Mouse (Mus musculus): Measurements from ENCODE around the gene Lrrc8c. TPM values are rescaled to one million over a fixed set of nuclear protein-coding genes. Genes with fewer than 3 reads are reported as not detected.

Lrrc8c gene
- polyA plus RNA-seq, 1 experiment from 2014 or later: 7.5 TPM

DNA sequence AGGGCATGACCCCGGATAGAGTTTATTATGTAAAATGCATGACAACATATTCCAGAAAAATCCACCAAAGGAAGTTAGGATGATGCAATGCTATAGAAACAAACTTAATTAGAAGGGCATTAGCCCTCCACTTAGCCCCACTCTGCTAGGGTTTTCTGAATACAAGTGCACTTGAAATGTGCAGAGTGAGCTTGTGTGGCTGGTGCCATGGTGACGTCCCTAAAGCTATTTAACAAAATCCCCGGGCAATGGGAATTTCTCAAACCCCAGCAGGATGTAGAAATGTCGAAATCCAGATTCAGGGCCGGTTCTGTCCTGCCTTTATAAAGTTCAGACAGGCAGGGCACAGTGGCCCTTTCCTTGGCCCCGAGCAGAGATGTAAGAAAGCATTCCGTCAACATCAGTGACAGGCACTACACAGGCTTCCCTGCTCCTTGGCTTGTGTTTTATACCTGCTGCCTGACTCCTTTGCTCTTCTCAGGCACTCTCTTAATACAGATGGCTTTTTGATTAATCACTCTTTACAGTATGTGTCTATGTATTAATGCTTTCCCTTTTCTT lies 47.7 kb downstream of the Lrrc8c start:
- ChIA-PET CTCF (no interaction called here), POLR2A (no interaction called here)
- in situ Hi-C loops (cut with MboI; ENCODE audit: low pct_unique_long_range_greater_than_20kb): no loop called here
- peak; percentile 36 for ATAC-seq
- no peaks in the 10 kb centered on the region for H3K27me3 ChIP-seq
- no peak for TF ChIP-seq CTCF (IDR thresholded peaks at IDR 0.05)
- DNase-seq (ENCODE audit: low read depth, low spot score): no peak

DNA sequence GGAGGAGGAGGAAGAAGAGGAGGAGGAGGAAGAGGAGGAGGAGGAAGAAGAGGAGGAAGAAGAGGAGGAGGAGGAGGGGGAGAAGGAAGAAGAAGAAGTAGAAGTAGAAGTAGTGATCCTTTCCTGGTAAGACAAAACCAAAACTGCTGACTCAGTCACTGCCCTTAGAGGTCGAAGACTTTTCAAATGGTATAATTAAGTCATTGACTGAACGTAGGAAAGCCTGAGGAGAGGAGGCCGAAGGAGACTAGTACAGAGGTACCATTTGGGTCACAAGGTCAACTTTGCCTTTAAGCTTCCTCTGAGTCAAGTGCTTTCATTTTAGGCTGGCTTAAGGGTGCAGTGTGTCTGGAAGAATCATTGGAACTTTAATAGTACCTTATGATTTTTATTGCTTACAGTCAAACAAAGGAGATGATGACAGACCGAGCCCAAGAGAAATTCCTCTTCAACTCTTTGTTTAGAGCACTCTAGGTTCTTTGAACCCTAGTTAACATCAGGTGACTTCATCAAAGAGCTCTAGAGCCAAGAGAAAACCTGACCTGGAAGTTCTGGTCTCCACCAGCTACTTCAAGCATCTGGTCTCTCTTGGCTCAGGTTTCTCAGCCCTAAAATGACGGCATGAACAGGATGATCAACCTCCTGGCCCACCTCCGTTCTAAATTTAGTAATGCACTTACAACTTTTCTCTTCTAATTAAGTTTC lies 49.0 kb downstream of the Lrrc8c start:
- in situ Hi-C loops (cut with MboI; ENCODE audit: low pct_unique_long_range_greater_than_20kb): no loop called here
- no peaks in the 10 kb centered on the region for H3K27me3 ChIP-seq
- DNase-seq (ENCODE audit: low read depth, low spot score): no peak
- no peak for ATAC-seq
- CTCF ChIA-PET: no interaction called here
- TF ChIP-seq CTCF (IDR thresholded peaks at IDR 0.05): no peak
- POLR2A ChIA-PET: no interaction called here

DNA sequence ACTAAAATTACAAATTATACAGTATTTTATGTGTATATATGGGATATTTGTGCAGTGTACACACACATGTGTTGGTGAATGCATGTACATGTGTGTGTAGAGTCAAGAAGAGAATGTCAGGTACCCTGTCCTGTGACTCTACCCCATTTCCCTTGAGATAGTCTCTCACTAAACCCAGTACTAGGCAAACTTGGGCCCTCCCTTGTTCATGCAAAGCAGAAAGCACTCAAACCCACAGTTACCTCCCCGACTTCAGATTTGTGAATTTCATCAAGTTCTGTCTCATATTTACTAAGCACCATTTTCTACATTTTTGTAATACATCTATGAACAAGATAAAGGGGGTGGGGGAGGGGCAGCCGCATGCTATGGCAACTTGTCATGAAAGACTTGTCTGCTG lies 50.0 kb downstream of the Lrrc8c start:
- in situ Hi-C loops (cut with MboI; ENCODE audit: low pct_unique_long_range_greater_than_20kb): no loop called here
- H3K27me3 ChIP-seq: no peaks in the 10 kb centered on the region
- ChIA-PET POLR2A (no interaction called here), CTCF (no interaction called here)
- DNase-seq (ENCODE audit: low read depth, low spot score): no peak
- ATAC-seq: no peak
- TF ChIP-seq CTCF (IDR thresholded peaks at IDR 0.05): no peak

DNA sequence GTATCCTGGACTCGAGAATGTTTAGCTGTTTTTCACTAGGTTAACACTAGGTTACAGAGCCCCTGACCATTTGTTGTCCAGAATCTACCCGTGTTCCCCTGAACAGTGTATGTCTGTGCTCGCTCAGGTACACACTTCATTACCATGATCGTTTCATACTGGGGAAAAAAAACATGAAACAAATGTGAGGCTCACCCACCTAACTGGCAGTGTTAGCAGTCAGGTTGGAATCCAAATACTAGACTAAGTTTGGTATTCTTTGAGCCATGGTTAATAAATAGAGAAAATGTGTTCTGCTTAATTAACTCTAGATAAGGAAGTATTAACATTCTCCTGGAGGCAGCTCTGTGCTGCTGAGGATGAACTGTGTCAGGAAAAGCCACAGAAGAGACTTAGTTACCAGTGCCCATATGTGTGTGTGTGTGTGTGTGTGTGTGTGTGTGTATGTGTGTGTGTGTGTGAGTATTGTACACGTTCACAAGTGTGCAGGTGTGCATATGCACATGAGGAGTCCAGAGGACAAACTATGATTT lies 53.0 kb downstream of the Lrrc8c start:
- ChIA-PET CTCF (interaction anchor here (0.7 to 1.3 kb wide), 4 partner anchors 13 to 51 kb away, joined by 3 read pairs; no protein-coding TSS in a partner anchor), POLR2A (no interaction called here)
- H3K27me3 ChIP-seq: no peaks in the 10 kb centered on the region
- in situ Hi-C loops (cut with MboI; ENCODE audit: low pct_unique_long_range_greater_than_20kb): loop anchor here (5.0 to 10.0 kb wide), 2 partner anchors 50 to 83 kb away; no protein-coding TSS in a partner anchor
- no peak for TF ChIP-seq CTCF (IDR thresholded peaks at IDR 0.05)
- DNase-seq (ENCODE audit: low read depth, low spot score) (no peak), ATAC-seq (peak; percentile 84)

DNA sequence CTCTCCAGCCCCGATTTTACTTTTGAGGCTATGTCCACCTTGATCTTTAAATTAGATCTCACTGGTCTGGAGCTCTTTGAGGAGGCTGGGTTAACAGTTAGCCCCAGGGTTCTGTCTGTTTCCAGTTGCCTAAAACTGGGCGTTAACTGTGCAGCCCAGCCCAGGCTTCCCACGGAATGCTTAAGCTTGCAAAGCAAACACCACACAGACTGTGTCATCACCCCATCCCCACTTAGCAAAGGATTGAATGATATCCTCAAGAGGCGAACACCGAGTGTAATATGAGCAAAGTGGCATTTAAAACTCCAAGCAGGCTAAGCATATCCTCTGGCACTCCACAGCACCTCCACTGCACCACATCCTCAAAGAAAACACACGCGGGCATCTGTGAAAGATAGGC lies 53.7 kb downstream of the Lrrc8c start:
- CTCF ChIA-PET: interaction anchor here (0.7 kb wide), 1 partner anchor 52 kb away, joined by 3 read pairs; no protein-coding TSS in a partner anchor
- ATAC-seq (no peak), DNase-seq (ENCODE audit: low read depth, low spot score) (no peak)
- H3K27me3 ChIP-seq: no peaks in the 10 kb centered on the region
- in situ Hi-C loops (cut with MboI; ENCODE audit: low pct_unique_long_range_greater_than_20kb): loop anchor here (5.0 to 10.0 kb wide), 2 partner anchors 51 to 82 kb away; no protein-coding TSS in a partner anchor
- no peak for TF ChIP-seq CTCF (IDR thresholded peaks at IDR 0.05)
- POLR2A ChIA-PET: no interaction called here

DNA sequence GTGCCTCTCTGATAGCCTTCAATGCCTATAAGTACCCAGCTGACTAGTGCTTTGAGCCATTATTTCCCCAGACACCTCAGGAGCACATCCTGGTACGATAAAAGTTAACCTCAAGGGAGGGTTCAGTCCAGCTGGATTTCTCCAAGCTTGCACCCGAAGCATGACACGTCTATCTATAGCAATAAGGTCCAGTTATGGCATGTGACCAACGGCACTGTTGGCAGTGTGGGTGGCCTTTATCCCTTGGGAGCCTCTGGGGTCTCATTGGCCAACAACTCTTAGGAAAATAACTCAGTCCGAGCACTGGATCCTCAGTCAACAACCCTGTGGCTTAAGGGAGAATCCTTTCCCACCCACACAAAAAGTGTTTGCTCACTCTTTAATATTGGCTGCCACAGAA lies 55.6 kb downstream of the Lrrc8c start:
- ATAC-seq (no peak), DNase-seq (ENCODE audit: low read depth, low spot score) (no peak)
- CTCF ChIA-PET: interaction anchor here (0.9 to 1.9 kb wide), 4 partner anchors 9 to 80 kb away, joined by 3 to 5 read pairs (median 4); no protein-coding TSS in a partner anchor
- no peaks in the 10 kb centered on the region for H3K27me3 ChIP-seq
- POLR2A ChIA-PET: no interaction called here
- in situ Hi-C loops (cut with MboI; ENCODE audit: low pct_unique_long_range_greater_than_20kb): loop anchor here (5.0 to 10.0 kb wide), 2 partner anchors 53 to 80 kb away; no protein-coding TSS in a partner anchor
- TF ChIP-seq CTCF (IDR thresholded peaks at IDR 0.05): no peak

DNA sequence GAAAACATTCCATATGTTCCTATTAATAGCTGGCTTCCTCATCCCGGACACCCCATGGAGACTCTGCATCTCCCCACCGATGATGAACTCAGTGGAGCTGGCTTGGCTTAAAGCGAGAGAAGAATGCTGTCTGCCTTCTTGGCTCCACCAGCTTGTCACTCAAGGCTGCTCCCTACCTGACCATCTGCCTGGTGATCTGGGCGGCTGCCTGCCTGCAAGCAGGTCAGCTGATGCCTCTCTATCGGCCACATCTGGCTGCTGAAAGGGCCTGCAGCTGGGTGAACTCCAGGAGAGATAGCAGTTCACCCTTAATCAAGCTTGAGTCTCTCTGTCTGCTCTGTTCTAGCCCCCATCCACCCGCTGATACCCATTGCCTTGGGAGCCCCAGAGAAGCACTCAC lies 56.7 kb downstream of the Lrrc8c start:
- ATAC-seq (peak; percentile 55), DNase-seq (ENCODE audit: low read depth, low spot score) (no peak)
- no peaks in the 10 kb centered on the region for H3K27me3 ChIP-seq
- CTCF ChIA-PET: interaction anchor here (1.1 to 1.9 kb wide), 4 partner anchors 8 to 79 kb away, joined by 3 to 5 read pairs (median 4); no protein-coding TSS in a partner anchor
- POLR2A ChIA-PET: interaction anchor here (0.5 kb wide), 1 partner anchor 226 kb away, joined by 4 read pairs; no protein-coding TSS in a partner anchor
- no peak for TF ChIP-seq CTCF (IDR thresholded peaks at IDR 0.05)
- in situ Hi-C loops (cut with MboI; ENCODE audit: low pct_unique_long_range_greater_than_20kb): loop anchor here (10.0 kb wide), 1 partner anchor 79 kb away; no protein-coding TSS in a partner anchor

DNA sequence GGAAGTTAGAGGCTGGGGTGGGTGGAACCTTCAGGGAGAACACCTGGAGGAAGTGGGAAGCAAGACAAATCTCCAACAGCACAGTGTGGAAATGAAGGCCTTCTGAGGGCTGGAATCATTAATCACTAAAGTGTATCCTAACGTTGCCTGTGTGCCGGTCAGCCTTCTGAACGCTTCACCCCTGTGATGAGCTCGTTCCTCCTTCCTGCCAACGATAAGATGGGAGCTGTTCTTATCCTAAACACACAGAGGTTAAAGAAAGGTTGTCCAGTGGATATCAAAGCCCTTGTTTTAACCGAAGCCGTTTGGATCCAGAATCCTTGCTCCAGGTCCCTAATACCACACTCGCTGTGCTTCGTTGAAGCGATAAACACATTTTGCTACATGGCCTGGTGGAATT lies 61.7 kb downstream of the Lrrc8c start:
- no peaks in the 10 kb centered on the region for H3K27me3 ChIP-seq

DNA sequence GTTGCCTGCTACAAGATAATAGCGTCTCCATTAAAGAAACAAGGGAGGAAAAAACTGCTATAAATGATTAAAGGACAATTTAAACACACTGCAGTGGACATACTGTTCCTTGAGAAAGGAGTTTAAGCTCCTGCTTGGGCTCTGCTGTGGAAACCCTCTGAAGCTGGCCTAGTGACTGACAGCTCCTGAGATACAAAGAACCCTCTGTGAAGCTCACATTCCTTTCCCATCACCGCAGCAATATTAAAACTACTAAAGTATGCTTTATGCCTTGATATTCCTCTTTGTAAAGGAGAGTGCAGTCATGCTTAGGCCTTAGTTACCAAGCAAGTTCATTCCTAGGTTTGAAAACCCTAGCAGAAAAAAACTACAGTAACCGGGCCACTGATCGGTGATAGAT lies 66.7 kb downstream of the Lrrc8c start:
- in situ Hi-C loops (cut with MboI; ENCODE audit: low pct_unique_long_range_greater_than_20kb): no loop called here
- no peak for TF ChIP-seq CTCF (IDR thresholded peaks at IDR 0.05)
- ChIA-PET CTCF (interaction anchor here (1.3 to 1.5 kb wide), 2 partner anchors 11 to 14 kb away, joined by 3 read pairs; no protein-coding TSS in a partner anchor), POLR2A (interaction anchor here (0.7 kb wide), 1 partner anchor 45 kb away, joined by 6 read pairs; no protein-coding TSS in a partner anchor)
- peak; percentile 33 for ATAC-seq
- DNase-seq (ENCODE audit: low read depth, low spot score): no peak
- H3K27me3 ChIP-seq: no peaks in the 10 kb centered on the region

More for the DNA sequence above, 61.7 kb downstream of the Lrrc8c start:
- ChIA-PET CTCF (interaction anchor here (1.2 to 1.7 kb wide), 3 partner anchors 10 to 38 kb away, joined by 4 to 5 read pairs (median 5); no protein-coding TSS in a partner anchor), POLR2A (no interaction called here)
- ATAC-seq: no peak
- DNase-seq (ENCODE audit: low read depth, low spot score): no peak
- no peak for TF ChIP-seq CTCF (IDR thresholded peaks at IDR 0.05)
- in situ Hi-C loops (cut with MboI; ENCODE audit: low pct_unique_long_range_greater_than_20kb): no loop called here

DNA sequence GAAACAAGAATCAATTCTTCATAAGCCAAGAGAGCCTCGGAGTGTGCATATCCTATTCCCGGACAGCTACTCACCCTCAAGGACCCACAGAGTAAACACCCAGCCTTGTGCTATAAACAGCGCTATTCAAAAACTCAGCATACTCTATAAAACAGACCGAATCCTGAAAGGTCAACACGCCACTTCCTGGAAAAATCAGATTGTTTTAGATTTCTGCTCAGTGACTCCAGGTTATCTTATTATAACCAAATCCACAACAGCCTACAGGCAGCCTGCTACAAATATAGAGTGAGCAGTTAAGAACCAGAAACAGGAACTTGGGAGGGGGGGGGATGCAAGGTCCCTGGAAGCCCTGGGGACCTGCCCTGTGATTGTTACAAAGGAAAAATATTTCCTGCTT lies 67.5 kb downstream of the Lrrc8c start:
- ATAC-seq (no peak), DNase-seq (ENCODE audit: low read depth, low spot score) (no peak)
- no peak for TF ChIP-seq CTCF (IDR thresholded peaks at IDR 0.05)
- CTCF ChIA-PET: interaction anchor here (1.3 kb wide), 1 partner anchor 11 kb away, joined by 3 read pairs; no protein-coding TSS in a partner anchor
- no peaks in the 10 kb centered on the region for H3K27me3 ChIP-seq
- POLR2A ChIA-PET: interaction anchor here (0.7 kb wide), 1 partner anchor 44 kb away, joined by 6 read pairs; no protein-coding TSS in a partner anchor
- in situ Hi-C loops (cut with MboI; ENCODE audit: low pct_unique_long_range_greater_than_20kb): no loop called here

DNA sequence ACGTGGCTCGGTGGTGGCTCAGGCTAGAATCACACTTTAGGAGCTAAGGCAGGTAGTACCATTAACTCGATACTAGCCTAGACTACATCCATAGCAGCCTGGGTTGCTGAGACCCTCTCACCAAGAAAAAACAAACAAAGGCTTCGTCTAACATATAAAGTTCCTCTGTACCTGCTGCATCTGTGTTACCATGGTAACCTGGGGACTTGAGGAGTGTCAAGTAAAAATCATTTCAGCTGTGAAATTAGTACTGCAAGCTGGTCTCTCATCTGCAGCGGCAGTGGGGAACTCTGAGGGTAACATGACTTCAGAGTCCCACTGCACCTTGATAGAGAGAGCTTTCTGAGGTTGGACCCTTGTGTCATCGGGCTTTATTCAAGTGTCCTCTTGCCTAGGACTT lies 68.3 kb downstream of the Lrrc8c start:
- CTCF ChIA-PET: no interaction called here

More for the DNA sequence above, 68.3 kb downstream of the Lrrc8c start:
- DNase-seq (ENCODE audit: low read depth, low spot score): no peak
- H3K27me3 ChIP-seq: no peaks in the 10 kb centered on the region
- no peak for ATAC-seq
- in situ Hi-C loops (cut with MboI; ENCODE audit: low pct_unique_long_range_greater_than_20kb): no loop called here
- POLR2A ChIA-PET: no interaction called here
- no peak for TF ChIP-seq CTCF (IDR thresholded peaks at IDR 0.05)

Measured in Patski (cell line).